Mouse (Mus musculus) 416B (cell line): Measurements from ENCODE around the gene Txnrd3.
A peak's percentile ranks its signal among the peaks of the same experiment; 100 is the strongest.

Experiments used
- DNase-seq: peaks from one replicate; pipeline ENCODE4 v3.0.0; 2011; ENCODE audit warnings: low read depth

Gene Txnrd3

DNA sequence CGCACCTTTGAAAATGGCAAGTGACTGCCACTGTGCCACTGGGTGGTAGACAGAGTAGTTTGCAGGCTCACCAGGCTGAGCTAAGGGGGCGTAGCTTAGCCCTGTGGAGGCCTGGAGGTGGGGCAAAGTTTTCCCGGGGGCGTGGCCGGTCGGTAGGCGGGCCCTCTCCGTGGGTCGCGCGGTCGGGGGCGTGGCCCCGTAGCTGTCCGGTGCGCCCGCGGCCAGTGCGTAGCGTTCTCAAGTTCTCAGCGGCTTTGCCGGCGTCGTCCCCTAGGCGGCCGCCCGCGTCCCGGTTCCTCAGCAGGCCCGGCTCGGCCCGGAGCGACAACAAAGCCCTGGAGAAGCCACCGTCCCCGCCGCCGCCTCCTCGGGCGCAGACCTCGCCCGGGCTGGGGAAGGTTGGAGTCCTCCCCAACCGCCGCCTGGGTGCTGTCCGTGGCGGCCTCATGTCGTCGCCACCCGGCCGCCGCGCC is at the start of gene Txnrd3:
TSS of gene Txnrd3 (plus strand) at position 191 of the 473 bp plus-strand sequence.
- DNase-seq = peak; percentile 92

DNA sequence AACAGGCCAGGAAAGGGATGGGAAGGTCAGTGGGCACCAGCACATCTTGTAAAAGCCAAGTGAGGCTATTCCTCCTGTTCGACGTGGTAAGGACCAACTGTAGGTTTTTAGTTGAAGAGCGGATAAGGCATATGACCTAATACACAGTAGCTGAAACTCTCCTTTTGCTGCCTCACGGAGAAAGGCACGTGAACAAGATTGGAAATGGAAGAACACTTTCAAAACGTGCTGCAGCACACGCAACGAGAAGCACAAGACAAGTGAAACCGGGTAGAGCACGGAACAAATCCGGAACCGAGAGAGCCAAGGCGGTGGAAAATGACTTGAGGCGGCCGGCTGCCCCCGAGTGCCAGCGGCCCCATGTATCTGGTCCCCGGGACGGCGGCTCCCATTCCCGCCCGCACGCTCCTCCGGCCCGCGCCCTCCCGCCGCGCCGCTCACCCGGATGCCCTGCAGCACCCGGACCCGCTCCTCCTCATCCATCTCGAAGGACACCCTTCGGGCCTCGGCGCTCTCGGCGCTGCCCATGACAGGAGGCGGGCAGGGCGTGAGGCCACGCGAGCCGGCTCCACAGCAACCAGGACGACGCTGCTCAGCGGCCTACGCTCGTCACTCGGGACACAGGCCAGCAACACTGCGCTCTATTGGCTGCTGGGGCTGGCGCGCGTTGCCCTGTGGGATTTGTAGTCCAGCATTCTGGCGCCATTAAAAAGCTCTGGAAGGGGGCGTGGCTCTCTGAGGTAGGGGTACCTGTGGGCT is 48.6 kb upstream of the Txnrd3 start, which contains the start of gene Chchd6:
TSS of gene Chchd6 (minus strand) at position 635 of the 759 bp plus-strand sequence.
- DNase-seq = peak; percentile 89

DNA sequence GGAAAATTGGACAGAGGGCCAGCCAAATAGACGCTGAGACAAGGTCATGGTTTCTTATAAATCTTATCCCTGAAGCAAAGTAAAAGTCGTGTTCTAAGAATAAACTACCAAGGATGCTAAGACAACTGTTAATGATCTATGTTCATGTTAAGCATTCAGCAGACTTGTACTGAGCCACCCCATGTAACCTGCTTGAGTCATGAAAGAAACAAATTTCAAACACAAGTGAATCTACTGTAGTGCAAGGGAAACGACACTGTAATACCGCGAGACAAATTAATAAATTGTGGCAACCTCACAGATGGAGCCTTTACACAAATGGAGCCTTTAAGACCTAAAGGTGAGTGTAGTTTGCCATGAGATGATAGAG is 48.0 kb upstream of the Txnrd3 start:
- DNase-seq = no peak

DNA sequence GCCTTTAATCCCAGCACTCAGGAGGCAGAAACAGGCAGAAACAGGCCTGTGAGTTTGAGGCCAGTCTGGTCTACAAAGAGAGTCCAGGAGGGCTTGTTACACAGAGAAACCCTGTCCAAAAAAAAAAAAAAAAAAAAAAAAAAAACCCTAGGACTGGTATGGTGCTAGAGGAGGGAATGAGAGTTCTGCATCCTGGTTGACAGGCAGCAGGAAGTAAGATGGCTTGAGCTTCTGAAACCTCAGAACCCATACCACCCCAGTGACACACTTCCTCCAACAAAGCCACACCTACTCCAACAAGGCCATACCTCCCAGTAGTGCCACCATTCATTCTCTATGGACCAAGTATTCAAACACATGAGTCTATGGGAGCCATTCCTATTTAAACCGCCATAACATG is 47.3 kb upstream of the Txnrd3 start:
- peak; percentile 83 for DNase-seq

DNA sequence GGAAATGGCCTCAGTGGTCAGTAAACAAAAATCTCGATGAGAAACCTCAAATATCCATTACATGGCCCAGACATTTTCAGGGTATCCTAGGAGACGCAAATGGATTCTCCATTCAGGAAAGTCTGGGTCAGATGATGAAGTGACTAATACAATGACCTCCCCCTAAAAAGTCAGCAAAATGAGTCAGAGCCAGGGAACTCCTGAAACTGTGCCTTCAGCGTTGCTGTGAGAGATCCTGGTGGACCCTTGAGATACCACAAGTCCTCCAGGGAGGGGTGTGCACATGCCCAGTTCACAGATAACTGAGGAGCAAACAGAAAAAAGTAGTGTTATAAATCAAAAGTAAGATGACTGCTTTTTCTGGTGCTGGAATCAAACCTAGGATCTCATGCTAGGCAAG is 37.7 kb upstream of the Txnrd3 start:
- no peak for DNase-seq

DNA sequence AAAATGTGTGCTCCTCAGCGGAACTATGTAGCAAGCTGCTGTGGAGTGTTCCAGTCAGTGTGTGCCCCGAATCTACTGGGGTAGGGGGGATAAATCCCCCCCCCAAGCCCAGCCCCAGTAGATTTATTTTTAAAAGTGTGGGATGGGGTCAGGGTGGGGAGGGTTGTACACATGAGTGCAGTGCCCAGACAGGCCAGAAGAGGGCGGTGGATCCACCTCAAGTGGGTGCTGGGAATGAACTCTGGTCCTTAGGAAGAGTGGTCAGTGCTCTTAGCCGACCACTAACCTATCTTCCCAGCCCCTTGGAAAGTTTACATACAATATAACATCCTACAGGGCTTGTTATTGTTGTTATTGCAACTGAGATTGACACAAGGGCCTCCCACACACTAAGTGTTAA is 35.8 kb upstream of the Txnrd3 start:
- peak; percentile 29 for DNase-seq

DNA sequence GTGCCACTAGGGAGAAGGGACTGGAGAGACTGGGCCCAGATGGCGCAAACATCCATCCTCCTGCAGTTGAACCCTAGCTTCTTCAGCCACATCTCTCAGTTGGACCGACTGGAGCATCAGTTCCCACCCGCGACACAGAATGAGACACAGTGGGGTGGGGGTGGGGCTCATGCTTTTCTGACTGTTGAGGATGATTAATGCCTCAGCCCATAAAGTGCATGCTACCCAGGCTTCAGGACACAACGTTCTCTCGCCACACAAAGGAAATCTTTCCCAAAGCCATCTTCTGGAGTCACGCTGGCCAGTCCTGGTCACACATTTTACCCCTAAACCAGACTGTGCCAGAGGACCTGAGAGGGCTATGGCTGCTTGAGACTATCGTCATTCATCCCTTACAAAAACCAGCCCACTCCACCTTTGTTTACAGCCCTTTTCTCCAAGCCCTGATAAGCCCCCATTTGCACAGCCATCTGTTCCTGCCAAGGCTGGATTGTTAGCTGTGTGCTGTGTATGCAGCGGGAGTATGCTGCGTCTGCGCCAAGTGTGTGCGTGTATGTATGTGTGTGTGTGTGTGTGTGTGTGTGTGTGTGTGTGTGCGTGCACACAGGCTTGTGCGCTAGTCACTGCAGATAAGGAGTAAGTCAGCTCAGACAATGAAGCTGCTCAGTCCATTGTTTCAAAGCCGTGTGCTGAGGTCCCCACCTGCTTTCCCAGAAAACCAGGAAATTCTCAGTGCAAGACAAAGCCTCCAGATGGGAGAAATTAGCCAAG is 30.3 kb upstream of the Txnrd3 start:
- no peak for DNase-seq

DNA sequence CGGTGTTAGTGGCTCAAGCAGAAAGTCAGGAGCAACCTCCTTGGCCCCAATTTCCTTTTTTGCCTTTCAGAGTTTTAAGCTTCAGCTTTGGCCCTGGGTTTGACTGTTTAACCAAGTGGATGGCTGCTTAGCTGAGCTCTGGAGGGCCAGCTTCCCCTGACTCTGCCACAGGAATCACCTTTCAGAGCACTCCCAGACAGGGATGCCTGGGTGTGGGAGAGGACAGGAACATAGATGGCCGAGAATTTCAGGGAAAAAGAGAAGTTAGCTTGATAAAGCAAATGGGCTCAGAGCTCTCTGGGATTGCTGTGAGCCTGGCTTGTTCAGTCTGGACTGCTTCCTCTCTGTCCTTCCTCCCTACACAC is 29.7 kb upstream of the Txnrd3 start:
- no peak for DNase-seq

DNA sequence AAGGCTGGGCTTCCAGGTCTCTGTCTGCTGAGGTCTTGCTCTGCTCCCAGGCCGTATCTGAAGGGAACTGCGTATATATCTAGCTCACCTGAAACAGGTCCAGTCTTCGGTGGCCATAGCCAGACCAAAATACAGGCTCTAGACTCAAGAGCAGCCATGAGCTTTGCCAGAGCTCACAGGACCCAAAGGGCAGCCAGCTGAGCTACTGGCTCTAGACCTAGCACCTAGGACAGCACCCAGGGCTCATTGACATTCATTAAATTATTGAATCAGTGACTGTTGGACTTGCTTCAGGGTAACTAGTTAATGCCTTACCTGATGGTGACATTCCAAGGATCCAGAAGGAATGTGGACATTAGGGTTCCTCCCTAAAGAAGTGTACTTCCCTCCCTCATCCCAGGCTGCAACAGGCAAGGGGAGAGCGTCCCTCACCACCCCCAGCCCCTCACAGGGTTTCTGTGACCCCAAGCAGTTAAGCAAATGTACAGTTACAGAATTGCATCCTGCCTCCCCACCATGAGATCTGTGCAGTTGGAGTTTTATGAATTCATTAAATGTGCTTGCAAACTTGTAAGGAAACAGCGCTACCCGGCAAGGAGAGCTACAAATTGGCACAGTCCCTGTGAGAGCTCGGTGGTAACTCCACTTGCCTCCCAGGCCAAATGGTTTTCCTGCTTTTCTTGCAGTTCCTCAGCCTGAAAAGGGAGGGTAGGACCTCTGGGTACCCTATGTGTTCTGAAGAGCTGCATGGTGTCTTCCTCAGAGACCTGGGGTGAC is 29.0 kb upstream of the Txnrd3 start:
- DNase-seq = no peak

DNA sequence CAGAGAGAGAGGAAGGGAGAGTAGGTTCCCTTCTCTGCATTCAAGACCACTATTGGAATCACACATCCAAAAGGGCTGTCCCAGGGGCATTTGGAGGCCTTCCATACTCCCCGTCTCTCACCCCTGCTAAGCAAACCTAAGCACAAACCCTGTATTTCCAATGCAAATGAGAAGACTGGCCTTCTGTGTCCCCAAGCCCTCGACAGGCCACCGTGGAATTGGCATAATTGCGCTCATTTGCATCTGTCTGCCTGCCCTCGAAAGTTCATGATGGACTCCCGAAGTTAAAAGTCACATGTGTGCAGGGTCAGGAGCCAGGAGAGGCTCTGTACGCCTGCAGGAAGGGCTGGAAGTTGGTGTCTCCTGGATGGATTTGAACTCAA is 28.4 kb upstream of the Txnrd3 start:
- no peak for DNase-seq

DNA sequence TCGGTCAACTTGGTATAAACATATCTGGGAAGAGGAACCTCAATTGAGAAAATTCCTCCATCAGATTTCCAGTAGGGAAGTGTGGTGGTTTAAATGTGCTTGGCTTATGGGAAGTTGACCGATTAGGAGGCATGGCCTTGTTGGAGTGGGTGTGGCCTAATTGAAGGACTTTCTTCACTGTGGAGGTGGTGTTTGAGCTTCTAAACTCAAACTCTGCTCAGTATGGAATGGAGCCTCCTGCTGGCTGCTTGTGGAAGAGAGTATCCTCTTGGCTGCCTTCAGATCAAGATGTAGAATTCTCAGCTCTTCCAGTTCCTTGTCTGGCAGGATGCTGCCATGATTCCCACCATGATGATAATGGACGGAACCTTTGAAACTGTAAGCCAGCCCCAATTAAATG is 21.1 kb upstream of the Txnrd3 start:
- peak; percentile 43 for DNase-seq

DNA sequence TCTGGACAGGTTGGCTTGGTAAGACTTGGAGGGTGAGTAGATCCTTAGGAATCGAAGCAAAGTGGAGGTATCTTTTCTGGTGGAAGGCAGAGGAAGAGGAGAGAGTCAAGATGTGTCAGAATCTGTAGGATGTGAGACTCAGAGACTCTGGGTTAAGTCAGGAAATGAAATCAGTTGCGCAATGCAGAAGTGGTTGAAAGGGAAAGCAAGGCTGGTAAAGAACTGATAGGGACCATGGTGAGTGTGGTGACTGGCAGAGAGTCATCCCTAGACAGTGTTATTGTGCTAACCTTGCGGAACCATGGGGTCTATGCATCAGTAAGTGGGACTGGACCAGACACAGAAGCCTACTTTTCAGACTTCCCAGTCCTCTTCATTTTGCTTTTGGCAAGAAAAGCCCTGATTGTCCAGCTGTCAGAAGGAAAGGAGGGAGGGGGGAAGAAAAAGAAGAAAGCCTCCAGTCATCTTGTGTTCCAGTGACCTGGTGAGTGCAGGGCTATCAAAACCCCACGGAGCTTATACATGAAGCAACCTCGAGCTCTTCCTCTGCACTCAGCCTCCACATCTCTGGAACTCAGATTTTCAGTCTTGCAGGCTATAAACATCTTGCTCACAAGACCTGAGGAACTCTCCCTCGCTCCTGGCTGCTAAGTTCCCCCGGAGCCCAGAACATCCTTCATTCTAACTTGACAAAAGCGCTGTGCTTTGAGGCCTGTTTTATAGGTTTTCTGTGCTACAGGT is 15.6 kb upstream of the Txnrd3 start:
- DNase-seq = peak; percentile 90

DNA sequence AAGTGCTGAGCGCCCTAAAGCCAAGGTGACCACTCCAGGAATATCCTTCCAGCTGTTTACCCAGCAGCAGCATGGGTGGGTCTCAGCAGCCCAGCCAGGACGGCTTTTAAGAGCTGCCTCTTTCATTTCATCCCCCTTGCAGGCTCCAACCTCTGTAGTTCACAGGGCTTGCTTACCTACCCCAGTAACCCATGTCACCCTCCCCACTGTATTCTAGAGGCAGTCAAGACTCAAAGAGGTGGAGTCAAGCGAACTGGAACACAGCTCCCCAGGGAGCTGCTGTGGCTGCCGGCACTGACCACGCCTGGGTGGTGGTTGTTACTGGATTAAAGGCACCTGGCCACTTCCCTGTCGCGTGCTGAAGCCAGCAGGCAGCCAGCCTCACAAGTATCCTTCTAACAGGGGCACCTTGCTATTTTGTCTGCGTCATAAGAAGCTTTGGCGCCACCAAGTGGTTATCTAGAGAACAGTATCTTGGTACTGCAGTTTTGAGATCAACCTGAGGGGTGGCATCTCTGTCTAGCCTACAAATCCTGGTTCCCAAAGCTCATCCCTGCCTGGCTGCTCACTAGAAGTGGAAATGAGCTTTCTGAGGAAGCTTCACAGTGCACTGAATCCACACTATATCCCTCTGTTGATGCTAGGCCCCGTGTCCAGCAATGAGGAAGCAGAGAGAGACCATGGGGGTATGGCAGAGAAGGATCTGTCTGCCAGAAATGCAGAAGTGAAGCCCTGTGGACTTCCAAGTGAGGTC is 11.8 kb upstream of the Txnrd3 start:
- peak; percentile 89 for DNase-seq

DNA sequence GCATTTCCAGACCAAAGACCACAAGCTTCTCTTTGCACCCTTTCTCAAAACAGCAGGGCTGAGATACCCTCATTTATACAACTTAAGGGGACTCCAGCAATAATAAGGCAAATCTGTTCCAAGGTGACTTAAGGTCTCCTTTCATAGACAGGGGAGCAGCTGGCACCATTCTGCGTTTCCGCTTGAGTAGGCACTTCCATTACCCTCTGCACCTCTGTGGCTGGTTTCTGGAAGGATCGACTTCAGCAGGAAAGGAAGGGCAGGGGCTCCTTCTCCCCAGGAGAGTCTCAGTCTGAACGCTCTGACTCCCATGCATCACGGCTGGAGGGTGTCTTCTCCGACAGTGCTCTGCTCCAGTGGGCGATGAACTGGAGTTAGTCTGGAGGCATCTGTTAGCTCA is 10.7 kb upstream of the Txnrd3 start:
- DNase-seq = no peak

DNA sequence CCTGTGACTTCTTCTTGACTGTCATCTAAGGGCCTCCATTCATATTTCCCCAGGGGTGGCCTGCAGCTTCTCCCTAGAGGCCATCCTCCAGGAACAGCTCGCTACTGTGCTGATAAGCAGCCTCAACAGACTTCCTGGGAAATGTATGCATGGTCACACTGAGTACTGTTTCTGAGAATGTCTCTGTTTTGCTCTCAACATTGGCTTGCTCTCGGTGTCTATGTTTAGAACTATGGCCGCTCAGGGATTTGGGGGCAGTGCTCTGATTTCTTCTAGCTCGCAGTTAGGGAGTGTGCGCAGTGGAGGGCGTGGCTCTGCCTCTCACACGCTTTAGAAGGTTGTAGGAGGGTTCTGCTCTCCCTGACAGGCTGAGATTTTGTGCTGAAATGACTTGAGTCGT is 9.4 kb upstream of the Txnrd3 start:
- no peak for DNase-seq

DNA sequence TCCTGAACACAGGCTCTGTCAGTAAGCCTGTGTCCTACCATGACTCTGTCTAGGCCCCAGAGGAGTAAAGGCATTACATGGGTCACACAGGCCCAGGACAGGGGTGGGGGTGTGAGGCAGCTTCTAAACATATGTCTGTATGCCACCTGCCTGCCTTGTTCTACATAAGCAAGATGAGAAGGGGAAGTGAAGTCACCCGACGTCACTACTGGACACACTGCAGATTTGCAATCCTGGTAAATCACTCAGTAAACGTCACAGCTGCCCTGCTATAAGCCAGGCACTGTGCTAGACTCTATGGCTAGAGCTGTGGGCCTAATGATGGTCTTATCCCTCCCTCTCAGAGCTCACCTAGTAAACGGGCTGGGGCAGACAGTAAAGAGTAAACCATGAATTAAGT is 5.8 kb upstream of the Txnrd3 start:
- DNase-seq = no peak

DNA sequence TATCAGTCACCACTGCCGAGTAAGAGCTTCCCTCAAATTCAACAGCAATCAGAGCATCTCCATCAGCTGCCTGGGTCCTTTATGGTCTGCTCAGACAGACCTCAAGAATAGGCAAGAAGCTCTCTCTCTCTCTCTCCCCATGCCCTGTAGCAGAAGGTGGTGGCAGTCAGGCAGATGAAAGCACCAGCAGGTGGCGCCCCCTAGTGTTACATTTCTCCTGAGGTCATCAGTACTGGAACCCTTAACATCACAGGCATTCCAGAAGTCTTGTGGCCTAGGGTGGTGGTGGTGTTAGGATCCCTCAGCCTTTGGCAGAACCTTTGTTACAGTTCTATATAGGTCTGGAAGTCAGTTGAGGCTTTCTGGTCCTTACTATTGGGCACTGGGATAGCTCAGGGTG is 4.8 kb upstream of the Txnrd3 start:
- peak; percentile 60 for DNase-seq

DNA sequence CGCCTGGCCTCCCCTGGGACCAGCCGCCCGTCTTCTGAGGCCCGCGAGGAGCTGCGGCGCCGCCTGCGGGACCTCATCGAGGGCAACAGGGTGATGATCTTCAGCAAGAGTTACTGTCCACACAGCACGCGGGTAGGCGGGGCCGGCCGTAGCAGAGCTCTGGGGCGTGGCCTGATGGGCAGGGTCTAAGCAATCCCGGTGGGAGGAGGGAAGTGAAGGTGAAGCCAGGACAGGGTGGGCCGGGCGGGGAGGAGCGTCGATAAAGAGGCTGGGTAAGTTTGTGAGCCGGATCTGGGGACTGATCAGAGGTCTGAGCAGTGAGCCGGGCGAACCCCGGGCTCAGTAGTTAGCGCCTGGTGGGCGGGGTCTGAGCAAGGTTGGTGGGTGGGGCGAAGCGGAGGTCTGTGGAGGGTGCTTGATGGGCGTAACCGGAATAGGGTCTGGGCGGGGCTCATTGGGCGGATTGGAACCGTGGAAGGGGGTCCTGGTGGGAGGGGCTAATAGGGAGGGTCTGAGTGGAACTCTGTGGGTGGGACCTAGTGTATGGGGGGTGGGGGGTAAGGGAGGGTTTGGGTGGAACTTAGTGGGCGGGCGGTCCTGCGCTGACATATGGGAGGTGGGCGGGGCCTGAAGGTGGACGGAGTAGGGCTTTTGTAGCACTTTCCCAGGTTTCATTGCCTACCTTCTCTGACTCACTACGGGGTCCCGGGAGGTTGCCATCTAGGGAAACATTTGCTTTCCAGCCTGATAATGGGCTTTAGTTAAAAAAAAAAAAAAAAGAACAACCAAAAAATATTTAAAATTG is 685 bp downstream of the Txnrd3 start:
- peak; percentile 98 for DNase-seq

DNA sequence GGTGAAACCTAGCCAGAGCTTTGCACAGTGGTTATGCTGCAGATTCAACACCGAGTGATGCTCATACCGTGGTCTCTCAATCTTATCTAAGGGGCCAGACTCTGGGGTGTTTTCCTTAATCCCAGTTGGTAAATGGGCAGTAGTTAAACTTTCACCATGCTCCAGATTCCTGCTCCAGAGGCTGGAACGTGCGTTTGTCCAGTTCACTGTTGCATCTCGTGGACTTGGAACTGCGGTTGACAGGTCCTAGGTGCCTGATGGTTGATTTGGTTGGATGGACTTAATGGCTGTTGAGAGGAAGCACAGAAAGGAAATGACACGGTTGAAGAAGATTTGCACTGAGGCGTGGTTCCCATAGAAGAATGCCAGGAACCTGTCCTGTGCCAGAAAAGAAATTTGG is 6.1 kb downstream of the Txnrd3 start:
- no peak for DNase-seq

DNA sequence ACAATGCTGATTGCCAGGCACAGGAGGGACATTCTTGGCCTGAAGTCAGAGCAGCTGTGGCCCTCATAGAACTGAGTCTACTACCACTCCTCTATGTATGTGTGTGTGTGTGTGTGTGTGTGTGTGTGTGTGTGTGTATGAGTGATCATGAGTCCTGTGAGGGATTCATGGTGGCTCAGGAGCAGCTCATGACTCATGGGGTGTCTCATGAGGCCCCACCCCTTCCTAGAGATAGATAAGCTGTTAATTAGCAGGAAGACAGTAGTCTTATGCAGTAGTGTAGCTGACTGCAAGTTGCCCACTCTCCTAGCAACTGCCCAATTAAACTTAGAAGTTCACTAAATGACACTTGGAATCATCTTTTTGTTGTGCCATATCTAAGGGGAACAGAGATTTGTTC is 8.0 kb downstream of the Txnrd3 start:
- peak; percentile 64 for DNase-seq
